Mouse (Mus musculus) monocyte, adult 5-6 weeks (primary cell): ENCODE results near the gene Smarce1. TPM values are rescaled to one million over a fixed set of nuclear protein-coding genes. Genes with fewer than 3 reads are reported as not detected.

ENCODE experiments used
- ATAC-seq: fragments of 153-309, 156-312 bp; replicated peaks from 2 replicates; pipeline ENCODE4 v1.8.0; 2017; ENCODE audit warnings: mild to moderate bottlenecking; ENCODE audit not compliant: low TSS enrichment, insufficient number of reproducible peaks, severe bottlenecking, poor library complexity, low FRiP score
- total RNA-seq: library from RNA; stranded (forward); fragments of 200-1000, 200-491, 200-594 nt; gene quantifications from 3 replicates; pipeline ENCODE4 v1.2.3, GENCODE M21; 2017

Gene Smarce1
- total RNA-seq, 1 experiment from 2014 or later, result 349 TPM

DNA sequence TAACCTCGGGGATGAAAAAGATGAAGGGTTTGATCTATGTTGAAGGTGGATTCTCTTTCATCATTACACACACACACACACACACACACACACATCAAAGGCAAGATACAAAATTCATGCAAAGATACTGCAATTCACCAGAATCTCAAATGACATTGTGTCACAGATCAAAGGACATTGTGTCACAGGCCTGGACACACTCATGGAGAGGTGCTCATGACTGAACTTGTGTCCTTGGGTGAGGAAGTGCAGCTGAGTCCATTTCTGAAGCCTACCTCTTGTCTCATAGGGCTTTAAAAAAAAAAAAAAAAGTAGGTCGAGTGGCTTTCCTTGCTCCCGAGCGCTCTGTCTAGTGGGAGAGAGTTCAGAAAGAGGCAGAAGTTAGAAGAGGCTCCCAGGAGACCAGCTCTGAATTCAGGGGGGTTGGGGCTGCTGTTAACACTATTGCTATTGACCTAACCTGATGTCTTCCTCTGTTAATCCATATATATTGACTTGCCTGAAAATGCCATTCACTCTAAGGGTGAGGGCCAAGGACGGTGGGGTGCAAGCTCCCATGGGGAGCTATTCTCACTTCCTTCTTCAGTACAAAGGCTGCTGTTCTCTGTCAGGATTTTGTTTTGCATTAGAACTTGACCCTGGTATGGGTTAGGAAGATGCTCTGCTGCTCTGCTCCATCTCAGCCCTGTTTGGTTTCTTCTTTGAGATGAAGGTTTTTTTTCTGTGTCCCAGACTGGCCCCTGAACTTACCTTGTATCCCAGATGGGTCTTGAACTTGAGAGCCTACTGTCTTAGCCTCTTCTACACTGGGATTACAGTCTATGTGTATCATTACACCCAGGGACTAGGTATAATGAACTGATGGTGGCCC, 53.5 kb downstream of the Smarce1 start:
- no peak for ATAC-seq

DNA sequence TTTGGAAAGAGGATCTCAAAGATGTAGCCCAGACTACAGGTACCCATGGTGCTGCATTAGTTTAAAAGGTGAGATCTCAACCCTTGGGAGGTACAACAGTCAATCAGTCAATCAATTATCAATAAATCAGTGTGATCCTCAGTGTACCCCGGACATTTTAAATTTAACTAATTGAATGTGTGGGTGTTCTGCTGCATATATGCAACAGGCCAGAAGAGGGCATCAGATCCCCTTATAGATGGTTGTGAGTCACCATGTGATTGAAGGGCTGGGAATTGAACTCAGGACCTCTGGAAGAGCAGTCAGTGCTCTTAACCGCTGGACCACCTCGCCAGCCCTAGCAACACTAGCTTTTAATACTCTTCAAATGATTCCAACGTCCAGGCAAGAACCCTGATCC, 58.8 kb downstream of the Smarce1 start:
- ATAC-seq, result no peak

DNA sequence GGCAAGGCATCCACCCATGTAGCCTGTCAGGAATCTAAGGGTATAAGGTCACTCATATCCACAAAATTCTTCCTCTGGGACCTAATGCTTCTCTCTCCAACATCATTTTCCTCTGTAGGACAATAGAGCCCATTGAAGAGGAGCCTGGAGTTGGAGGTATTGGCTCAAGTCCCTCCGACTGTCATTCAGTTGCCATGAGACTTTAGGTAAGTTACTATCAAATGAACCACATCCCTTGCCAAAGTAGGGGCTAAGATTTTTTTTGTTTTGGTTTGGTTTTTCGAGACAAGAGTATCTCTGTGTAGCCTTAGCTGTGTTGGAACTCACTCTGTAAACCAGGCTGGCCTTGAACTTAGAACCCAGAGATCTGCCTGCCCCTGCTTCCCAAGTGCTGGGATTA, 59.4 kb downstream of the Smarce1 start:
- no peak for ATAC-seq

- no peak for ATAC-seq
Measured at GRCm38 (mm10) chr11:99170547-99171267, 60.1 kb downstream of the Smarce1 start.

- ATAC-seq, result no peak
Measured at GRCm38 (mm10) chr11:99170005-99170404, 60.8 kb downstream of the Smarce1 start.

GRCm38 (mm10) chr11:99169438-99169837, 61.4 kb downstream of the Smarce1 start:
- no peak for ATAC-seq

GRCm38 (mm10) chr11:99168030-99168474, 62.8 kb downstream of the Smarce1 start:
- ATAC-seq, result peak; percentile 48

GRCm38 (mm10) chr11:99167576-99167975, 63.2 kb downstream of the Smarce1 start:
- ATAC-seq, result no peak

DNA sequence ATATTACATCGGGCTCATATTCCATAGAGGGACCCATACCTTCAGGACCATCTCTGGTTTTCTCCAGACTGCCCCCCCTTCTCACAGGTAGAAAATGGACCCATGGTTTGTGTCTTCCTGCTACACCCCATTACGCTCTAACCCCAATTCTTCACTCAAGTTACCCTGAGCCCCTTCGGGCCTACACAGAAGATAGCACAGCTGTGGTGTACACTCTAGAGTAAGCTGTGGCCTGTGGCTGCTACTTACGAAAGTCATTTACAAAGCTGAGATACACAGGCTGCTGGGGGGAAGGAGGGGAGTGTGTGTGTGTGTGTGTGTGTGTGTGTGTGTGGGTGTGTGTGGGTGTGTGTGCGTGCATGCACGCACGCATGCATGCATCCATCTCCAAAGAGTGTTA, 64.6 kb downstream of the Smarce1 start:
- no peak for ATAC-seq

DNA sequence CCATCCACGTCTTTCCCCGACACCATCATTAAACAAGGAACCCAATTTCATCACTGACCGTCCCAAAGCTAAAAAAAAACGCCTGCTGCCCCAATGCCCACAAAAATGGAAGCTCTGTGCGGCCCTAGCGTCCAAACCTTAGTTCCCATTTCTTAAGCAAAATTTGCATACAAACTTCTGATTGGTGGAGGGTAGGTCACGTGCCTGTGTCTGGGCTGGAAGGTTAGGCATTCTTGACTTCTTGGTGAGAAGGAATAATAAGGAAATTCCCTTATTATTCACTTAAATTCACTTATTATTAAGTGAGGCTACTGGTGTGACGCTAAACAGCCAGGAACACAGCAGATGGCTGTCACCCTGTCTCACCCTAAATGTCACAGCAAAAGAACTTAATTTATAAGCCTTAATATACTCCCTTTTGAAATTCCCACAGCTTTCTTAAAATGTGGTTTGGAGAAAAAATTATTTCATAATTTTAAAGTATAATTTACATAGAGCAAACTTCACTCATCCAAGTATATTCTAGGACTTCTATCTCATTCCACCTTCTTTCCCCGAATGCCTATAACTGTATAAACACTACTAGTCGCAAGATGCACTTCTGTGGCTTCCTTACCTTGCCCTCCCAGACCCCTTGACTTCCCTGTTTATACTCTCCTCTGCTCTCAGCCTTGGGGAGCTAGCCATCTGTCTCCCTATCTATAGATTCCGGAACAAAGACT, 65.6 kb downstream of the Smarce1 start:
- peak; percentile 49; the same call in 1 of the 2 replicates for ATAC-seq

- ATAC-seq, result peak; percentile 46
Measured at GRCm38 (mm10) chr11:99162972-99163686, 67.7 kb downstream of the Smarce1 start.

DNA sequence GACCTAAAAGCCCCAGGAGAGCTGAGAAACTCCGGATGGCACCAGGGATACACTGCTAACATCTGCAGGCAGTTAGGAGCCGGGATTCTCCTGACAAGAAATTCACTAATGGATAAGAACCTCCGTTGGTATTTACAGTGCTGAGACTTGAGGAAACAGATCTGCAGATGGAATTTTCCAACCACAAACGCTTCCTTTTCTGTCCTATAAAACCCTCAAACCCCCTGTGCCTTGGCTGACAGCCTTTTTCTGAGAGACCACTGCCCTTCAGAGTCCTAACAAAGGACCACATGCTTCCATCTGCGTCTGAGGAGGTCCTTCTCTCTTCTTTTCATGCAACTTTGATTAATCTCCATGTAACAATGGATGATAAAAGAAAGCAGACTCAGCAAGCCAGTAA, 69.2 kb downstream of the Smarce1 start:
- ATAC-seq, result no peak

DNA sequence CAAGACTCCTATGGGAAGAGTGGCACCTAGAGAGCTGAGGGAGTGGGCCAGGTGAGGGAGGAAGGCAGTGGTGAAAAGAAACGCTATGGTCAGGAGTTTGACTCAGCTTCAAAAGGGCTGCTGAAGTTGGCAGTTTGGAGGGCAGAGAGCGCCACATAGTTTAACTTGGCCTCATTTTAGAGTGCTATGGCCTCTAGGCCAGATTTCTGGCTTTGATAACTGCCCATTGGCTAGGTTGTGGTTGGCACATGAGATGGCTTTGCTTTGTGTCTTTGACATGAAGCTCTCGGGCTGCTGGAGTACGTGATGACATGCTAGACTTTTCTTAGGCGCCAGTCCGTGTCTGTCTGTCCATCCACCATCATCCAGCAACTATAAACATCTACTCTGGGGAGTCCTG, 70.6 kb downstream of the Smarce1 start:
- no peak for ATAC-seq

Other genes with a start within 250 kb of the Smarce1 start
- not detected in 3 replicates for gene Gjd3, start 248.0 kb downstream of the Smarce1 start, total RNA-seq
- 14.1 to 26.1 TPM (median 15.5 TPM) in 3 replicates for gene Top2a, start 206.8 kb downstream of the Smarce1 start, total RNA-seq
- 0.43 to 5.5 TPM (median 1.2 TPM) in 3 replicates for gene Igfbp4, start 189.8 kb downstream of the Smarce1 start, total RNA-seq
- gene Tns4, start 141.7 kb downstream of the Smarce1 start, total RNA-seq, result 4.1 to 6.4 TPM (median 4.2 TPM) in 3 replicates
- gene Ccr7, start 75.9 kb downstream of the Smarce1 start, total RNA-seq, result 13.3 to 31.2 TPM (median 29.2 TPM) in 3 replicates
- gene Krt222, start 13.1 kb upstream of the Smarce1 start, total RNA-seq, result 0.64 to 3.8 TPM (median 1.7 TPM) in 3 replicates
- gene Krt24, start 54.2 kb upstream of the Smarce1 start, total RNA-seq, result not detected in 3 replicates
- gene Krt25, start 91.9 kb upstream of the Smarce1 start, total RNA-seq, result not detected in 3 replicates
- gene Krt26, start 106.9 kb upstream of the Smarce1 start, total RNA-seq, result not detected in 3 replicates
- gene Krt27, start 120.1 kb upstream of the Smarce1 start, total RNA-seq, result not detected in 3 replicates
- gene Krt28, start 143.9 kb upstream of the Smarce1 start, total RNA-seq, result not detected in 3 replicates
- 0.29 to 3.1 TPM (median 1.6 TPM) in 3 replicates for gene Krt10, start 158.3 kb upstream of the Smarce1 start, total RNA-seq
- gene Krt12, start 191.2 kb upstream of the Smarce1 start, total RNA-seq, result not detected in 3 replicates
- not detected in 3 replicates for gene Krt20, start 207.1 kb upstream of the Smarce1 start, total RNA-seq